Mouse (Mus musculus) stomach, postnatal 0 days (tissue): ENCODE results near the gene Fap. TPM values are rescaled to one million over a fixed set of nuclear protein-coding genes. Genes with fewer than 3 reads are reported as not detected.

Experiments used
- ATAC-seq: fragments of 200-750 bp; cut with Nextera tagmentation; 2 replicates; pipeline ENCODE4 v1.8.0; 2017; ENCODE audit not compliant: low FRiP score, low TSS enrichment
- DNase-seq: peaks from one replicate; pipeline ENCODE4 v3.0.0-alpha.2; 2016; ENCODE audit warnings: low spot score
- H3K27ac ChIP-seq: fragments of 300-500 bp; sonication (generic); replicated peaks from 2 replicates; pipeline ENCODE4 v1.5.1; 2014; ENCODE audit warnings: mild to moderate bottlenecking, control low read depth
- H3K27me3 ChIP-seq: fragments of 300-500 bp; sonication (generic); 2 replicates; pipeline ENCODE4 v1.6.1; 2014; ENCODE audit warnings: low read length; ENCODE audit not compliant: control insufficient read depth, insufficient read depth
- H3K36me3 ChIP-seq: fragments of 300-500 bp; sonication (generic); 2 replicates; pipeline ENCODE4 v1.6.1; 2014; ENCODE audit warnings: low read length, mixed read lengths; ENCODE audit not compliant: control insufficient read depth, insufficient read depth
- H3K4me1 ChIP-seq: fragments of 300-500 bp; sonication (generic); replicated peaks from 2 replicates; pipeline ENCODE4 v1.6.1; 2014; ENCODE audit warnings: antibody characterized with exemption; ENCODE audit not compliant: control insufficient read depth, insufficient read depth
- H3K4me2 ChIP-seq: fragments of 300-500 bp; sonication (generic); replicated peaks from 2 replicates; pipeline ENCODE4 v1.6.1; 2014; ENCODE audit warnings: low read depth, mild to moderate bottlenecking, control low read depth, moderate library complexity
- H3K4me3 ChIP-seq: fragments of 300-500 bp; sonication (generic); 2 replicates; pipeline ENCODE4 v1.5.1; 2014; ENCODE audit warnings: low read depth, low read length, control low read depth
- H3K9ac ChIP-seq: fragments of 300-500 bp; sonication (generic); 2 replicates; pipeline ENCODE4 v1.6.1; 2014; ENCODE audit warnings: mild to moderate bottlenecking, low read length, control low read depth, mixed read lengths
- H3K9me3 ChIP-seq: fragments of 300-500 bp; sonication (generic); 2 replicates; pipeline ENCODE4 v1.6.1; 2016; ENCODE audit warnings: low read length; ENCODE audit not compliant: control insufficient read depth
- CTCF ChIP-seq: IDR thresholded peaks from 2 replicates; pipeline ENCODE4 v1.5.1; 2016; ENCODE audit warnings: antibody characterized with exemption, low read depth, mild to moderate bottlenecking, moderate library complexity
- EP300 ChIP-seq: optimal IDR thresholded peaks from 2 replicates; pipeline ENCODE3; 2016; ENCODE audit warnings: antibody characterized with exemption
- WGBS: fragments of 180-500 bp; shearing (Covaris S2); extraction: QIAGEN DNeasy Blood & Tissue Kit; methylation state at CpG from one replicate; pipeline ENCODE4 v1.1.7; 2014; 5-methylcytosine and 5-hydroxymethylcytosine counted together
- polyA plus RNA-seq: library from polyadenylated mRNA; unstranded; fragments of >200 nt; fragmentation: Nextera tagmentation; extraction: Ambion mirVana; gene quantifications from 2 replicates; pipeline ENCODE4 v1.2.1, GENCODE M21; 2015

Gene Fap
- polyA plus RNA-seq, 1 experiment from 2014 or later: 2.3 TPM

GRCm38 (mm10) chr2:62517790-62518189 is 56.1 kb downstream of the Fap start:
- Histone ChIP-seq H3K9me3 (no peaks in the 10 kb centered on the region), H3K4me3 (no peak overlapping the region), H3K4me1 (no peaks in the 10 kb centered on the region), H3K9ac (no peak overlapping the region), H3K4me2 (no peak overlapping the region), H3K36me3 (no peaks in the 10 kb centered on the region), H3K27me3 (no peaks in the 10 kb centered on the region), H3K27ac (no peak overlapping the region)
- 83% methylated on average over 2 of the region's 2 CpGs for WGBS
- DNase-seq (no peak), ATAC-seq (no peak)
- TF ChIP-seq CTCF (no peak), EP300 (no peak)

DNA sequence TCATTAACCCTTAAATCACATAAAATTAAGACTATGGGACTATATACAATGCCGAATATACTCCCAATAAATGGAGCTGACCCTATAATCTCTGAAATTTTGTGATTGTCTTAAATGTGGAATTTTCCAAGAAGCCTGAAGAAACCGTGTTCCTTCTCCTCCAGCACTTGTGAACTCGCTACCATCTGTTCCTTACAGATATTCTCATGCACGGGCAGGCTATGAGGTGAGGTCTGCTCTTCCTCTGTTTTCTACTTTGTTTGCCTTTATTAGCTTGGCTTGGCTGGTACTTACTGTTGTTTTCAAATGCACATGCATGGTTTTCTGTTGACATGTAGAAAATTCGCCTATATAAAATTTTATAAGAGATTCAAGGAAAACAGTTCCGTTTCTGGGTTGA is 59.4 kb downstream of the Fap start:
- H3K27ac ChIP-seq: no peak overlapping the region
- H3K9me3 ChIP-seq: no peaks in the 10 kb centered on the region
- TF ChIP-seq CTCF: no peak
- no peak for TF ChIP-seq EP300
- DNase-seq (no peak), ATAC-seq (no peak)
- no peak overlapping the region for H3K4me2 ChIP-seq
- no peak overlapping the region for H3K4me3 ChIP-seq
- H3K36me3 ChIP-seq: no peaks in the 10 kb centered on the region
- H3K4me1 ChIP-seq: no peaks in the 10 kb centered on the region
- no peak overlapping the region for H3K9ac ChIP-seq
- WGBS: 86% methylated on average over 6 of the region's 6 CpGs
- no peaks in the 10 kb centered on the region for H3K27me3 ChIP-seq

DNA sequence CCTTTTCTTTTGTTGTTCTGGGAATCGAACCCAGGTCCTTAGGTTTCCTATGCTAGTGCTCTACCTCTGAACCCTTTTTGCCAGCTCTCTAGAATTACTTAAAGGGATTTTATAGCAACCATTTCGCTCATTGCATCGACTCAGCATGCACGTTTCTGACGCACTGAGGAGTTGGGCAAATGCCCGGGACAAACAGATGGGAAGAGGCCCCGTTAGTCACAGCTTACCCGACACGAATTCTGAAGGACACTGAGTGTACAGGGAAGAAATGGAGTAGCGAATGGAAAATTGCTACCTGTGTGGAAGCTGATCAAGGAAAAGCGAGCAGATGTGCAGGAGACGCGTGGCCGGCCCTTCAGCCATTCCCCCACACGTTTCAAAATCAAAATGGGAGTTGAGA is 60.4 kb downstream of the Fap start:
- WGBS: 89% methylated on average over 15 of the region's 15 CpGs
- Histone ChIP-seq H3K4me3 (no peak overlapping the region), H3K9ac (no peak overlapping the region), H3K36me3 (no peaks in the 10 kb centered on the region), H3K4me2 (no peak overlapping the region), H3K27ac (no peak overlapping the region), H3K9me3 (no peaks in the 10 kb centered on the region), H3K27me3 (no peaks in the 10 kb centered on the region), H3K4me1 (no peaks in the 10 kb centered on the region)
- DNase-seq (no peak), ATAC-seq (no peak)
- no peak for TF ChIP-seq EP300
- no peak for TF ChIP-seq CTCF

GRCm38 (mm10) chr2:62507130-62507529 is 66.7 kb downstream of the Fap start:
- Histone ChIP-seq H3K9ac (no peak overlapping the region), H3K4me3 (no peak overlapping the region), H3K27ac (no peak overlapping the region), H3K36me3 (no peaks in the 10 kb centered on the region), H3K4me1 (no peaks in the 10 kb centered on the region), H3K27me3 (no peaks in the 10 kb centered on the region), H3K9me3 (no peaks in the 10 kb centered on the region), H3K4me2 (no peak overlapping the region)
- DNase-seq (no peak), ATAC-seq (no peak)
- TF ChIP-seq CTCF (no peak), EP300 (no peak)
- 53% methylated on average over 5 of the region's 5 CpGs for WGBS

GRCm38 (mm10) chr2:62506441-62506840 is 67.4 kb downstream of the Fap start:
- Histone ChIP-seq H3K9ac (no peak overlapping the region), H3K36me3 (no peaks in the 10 kb centered on the region), H3K27ac (no peak overlapping the region), H3K27me3 (no peaks in the 10 kb centered on the region), H3K4me3 (no peak overlapping the region), H3K4me2 (no peak overlapping the region), H3K4me1 (no peaks in the 10 kb centered on the region), H3K9me3 (no peaks in the 10 kb centered on the region)
- no peak for TF ChIP-seq CTCF
- TF ChIP-seq EP300: no peak
- WGBS: 76% methylated on average over 2 of the region's 2 CpGs
- ATAC-seq: no peak
- DNase-seq: no peak

GRCm38 (mm10) chr2:62504269-62504796 is 69.5 kb downstream of the Fap start:
- Histone ChIP-seq H3K9ac (no peak overlapping the region), H3K27ac (no peak overlapping the region), H3K27me3 (no peaks in the 10 kb centered on the region), H3K4me1 (no peaks in the 10 kb centered on the region), H3K4me2 (no peak overlapping the region), H3K36me3 (no peaks in the 10 kb centered on the region), H3K9me3 (no peaks in the 10 kb centered on the region), H3K4me3 (no peak overlapping the region)
- DNase-seq (no peak), ATAC-seq (no peak)
- 71% methylated on average over 4 of the region's 4 CpGs for WGBS
- no peak for TF ChIP-seq EP300
- no peak for TF ChIP-seq CTCF
